Mouse (Mus musculus): ENCODE data around the gene Il13. TPM values are rescaled to one million over a fixed set of nuclear protein-coding genes. Genes with fewer than 3 reads are reported as not detected.
A peak's percentile ranks its signal among the peaks of the same experiment; 100 is the strongest.

Il13 gene
- polyA plus RNA-seq, 1 experiment, result 0.41 TPM

- WGBS, result 76% methylated on average over 14 of the region's 14 CpGs
- TF ChIP-seq POLR2A (IDR thresholded peaks at IDR 0.05; ENCODE audit: low read depth, low read length), result no peak
- peak; percentile 11; the same call in 1 of the 2 replicates for TF ChIP-seq CTCF (IDR thresholded peaks at IDR 0.05; ENCODE audit: extremely low read depth, insufficient read length, insufficient replicate concordance, low read depth, low read length)
- H3K4me1 ChIP-seq (ENCODE audit: control insufficient read depth, insufficient read depth, insufficient read length, low read length), result peaks cover 5% of the 10 kb centered on the region; the same call in 1 of the 2 replicates
- H3K4me3 ChIP-seq (ENCODE audit: low read depth, low read length), result no peak overlapping the region
- no peak overlapping the region for H3K27ac ChIP-seq (ENCODE audit: insufficient read depth, low read depth, low read length)
- peaks cover 11% of the 10 kb centered on the region for H3K27me3 ChIP-seq (ENCODE audit: control insufficient read depth, insufficient read depth, low read length)
- no peaks in the 10 kb centered on the region for H3K36me3 ChIP-seq (ENCODE audit: control insufficient read depth, insufficient read depth, low read length)
Observed at GRCm38 (mm10) chr11:53632122-53632733, 2.3 kb downstream of the Il13 start.

DNA sequence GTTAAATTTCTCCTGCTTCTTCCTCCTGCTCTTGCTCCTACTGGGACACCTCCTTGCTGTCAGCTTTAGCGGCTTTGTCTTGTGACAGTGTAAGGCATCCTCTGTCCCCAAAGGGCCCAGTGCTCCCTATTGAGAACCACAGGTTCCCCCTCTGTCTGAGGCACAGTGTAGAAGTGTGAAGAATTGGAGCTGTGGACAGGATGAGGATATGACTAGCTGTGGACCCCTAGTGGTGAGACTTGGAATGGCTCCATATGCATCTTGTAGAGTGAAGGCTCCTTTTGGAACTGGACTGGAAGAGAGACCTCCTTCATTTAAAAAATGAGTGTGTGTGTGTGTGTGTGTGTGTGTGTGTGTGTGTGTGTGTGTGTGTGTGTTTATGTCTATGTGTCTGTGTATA lies 6.6 kb downstream of the Il13 start:
- no peak overlapping the region for H3K4me3 ChIP-seq (ENCODE audit: low read depth, low read length)
- no peaks in the 10 kb centered on the region for H3K27me3 ChIP-seq (ENCODE audit: control insufficient read depth, insufficient read depth, low read length)
- no peak for TF ChIP-seq POLR2A (IDR thresholded peaks at IDR 0.05; ENCODE audit: low read depth, low read length)
- TF ChIP-seq CTCF (IDR thresholded peaks at IDR 0.05; ENCODE audit: extremely low read depth, insufficient read length, insufficient replicate concordance, low read depth, low read length), result peak; percentile 47; the same call in 1 of the 2 replicates
- H3K27ac ChIP-seq (ENCODE audit: insufficient read depth, low read depth, low read length), result no peak overlapping the region
- WGBS, result 20% methylated on average over 1 of the region's 1 CpGs
- no peaks in the 10 kb centered on the region for H3K36me3 ChIP-seq (ENCODE audit: control insufficient read depth, insufficient read depth, low read length)
- no peaks in the 10 kb centered on the region for H3K4me1 ChIP-seq (ENCODE audit: control insufficient read depth, insufficient read depth, insufficient read length, low read length)

DNA sequence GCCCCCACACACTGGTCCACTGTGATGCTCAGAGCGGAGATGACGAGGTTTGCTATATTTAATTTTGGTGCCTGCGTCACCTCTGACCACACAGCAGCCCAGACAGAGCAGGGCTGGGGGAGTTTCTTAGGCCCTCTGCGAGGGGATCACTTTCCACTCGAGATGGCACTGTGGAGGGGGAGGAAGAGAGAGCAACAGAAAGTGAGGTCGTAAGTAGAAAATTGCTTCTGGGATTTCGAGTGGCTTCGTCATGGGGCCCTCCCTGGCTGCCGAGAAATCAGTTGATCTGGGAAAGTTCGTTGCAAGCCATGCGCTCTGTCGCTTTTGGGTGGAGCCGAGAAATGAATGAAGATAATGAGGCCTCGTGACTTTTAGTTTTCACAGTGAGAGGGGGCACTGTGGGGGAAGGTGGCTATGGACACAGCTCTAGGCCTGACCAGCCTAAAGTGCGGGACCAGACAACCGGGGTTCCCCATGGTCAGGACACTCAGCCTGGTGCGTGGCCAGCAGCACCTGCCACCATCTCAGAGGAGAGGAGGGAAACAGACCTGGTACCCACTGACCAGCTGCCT lies 7.6 kb downstream of the Il13 start:
- no peak overlapping the region for H3K4me3 ChIP-seq (ENCODE audit: low read depth, low read length)
- TF ChIP-seq POLR2A (IDR thresholded peaks at IDR 0.05; ENCODE audit: low read depth, low read length) (no peak), CTCF (IDR thresholded peaks at IDR 0.05; ENCODE audit: extremely low read depth, insufficient read length, insufficient replicate concordance, low read depth, low read length) (no peak)
- 61% methylated on average over 17 of the region's 17 CpGs for WGBS
- H3K27me3 ChIP-seq (ENCODE audit: control insufficient read depth, insufficient read depth, low read length), result no peaks in the 10 kb centered on the region
- H3K4me1 ChIP-seq (ENCODE audit: control insufficient read depth, insufficient read depth, insufficient read length, low read length), result no peaks in the 10 kb centered on the region
- no peaks in the 10 kb centered on the region for H3K36me3 ChIP-seq (ENCODE audit: control insufficient read depth, insufficient read depth, low read length)
- H3K27ac ChIP-seq (ENCODE audit: insufficient read depth, low read depth, low read length), result no peak overlapping the region

DNA sequence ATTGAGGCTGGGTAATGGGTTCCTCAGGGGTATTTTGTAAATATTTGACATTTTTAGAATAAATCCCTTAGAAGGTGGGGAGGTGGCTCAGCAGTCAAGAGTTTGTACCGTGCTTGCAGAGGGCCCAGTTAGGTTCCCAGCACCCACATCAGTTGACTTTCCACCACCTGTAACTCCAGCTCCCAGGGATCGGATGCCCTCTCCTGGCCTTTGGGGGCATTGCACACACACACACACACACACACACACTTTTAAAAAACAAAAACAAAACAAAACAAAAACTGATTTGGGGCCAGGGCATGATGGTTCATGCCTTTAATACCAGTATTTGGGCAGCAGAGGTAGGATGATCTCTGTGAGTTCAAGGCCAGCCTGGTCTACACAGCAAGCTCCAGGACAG lies 10.4 kb downstream of the Il13 start:
- Histone ChIP-seq H3K27ac (ENCODE audit: insufficient read depth, low read depth, low read length) (no peak overlapping the region), H3K36me3 (ENCODE audit: control insufficient read depth, insufficient read depth, low read length) (no peaks in the 10 kb centered on the region), H3K4me3 (ENCODE audit: low read depth, low read length) (no peak overlapping the region), H3K27me3 (ENCODE audit: control insufficient read depth, insufficient read depth, low read length) (no peaks in the 10 kb centered on the region), H3K4me1 (ENCODE audit: control insufficient read depth, insufficient read depth, insufficient read length, low read length) (no peaks in the 10 kb centered on the region)
- WGBS, result 98% methylated on average over 2 of the region's 2 CpGs
- peak; percentile 20; the same call in 1 of the 2 replicates for TF ChIP-seq CTCF (IDR thresholded peaks at IDR 0.05; ENCODE audit: extremely low read depth, insufficient read length, insufficient replicate concordance, low read depth, low read length)
- no peak for TF ChIP-seq POLR2A (IDR thresholded peaks at IDR 0.05; ENCODE audit: low read depth, low read length)

GRCm38 (mm10) chr11:53623573-53623972 lies 10.9 kb downstream of the Il13 start:
- no peaks in the 10 kb centered on the region for H3K4me1 ChIP-seq (ENCODE audit: control insufficient read depth, insufficient read depth, insufficient read length, low read length)
- WGBS, result 77% methylated on average over 9 of the region's 9 CpGs
- no peak overlapping the region for H3K4me3 ChIP-seq (ENCODE audit: low read depth, low read length)
- no peak overlapping the region for H3K27ac ChIP-seq (ENCODE audit: insufficient read depth, low read depth, low read length)
- H3K36me3 ChIP-seq (ENCODE audit: control insufficient read depth, insufficient read depth, low read length), result no peaks in the 10 kb centered on the region
- H3K27me3 ChIP-seq (ENCODE audit: control insufficient read depth, insufficient read depth, low read length), result no peaks in the 10 kb centered on the region
- TF ChIP-seq CTCF (IDR thresholded peaks at IDR 0.05; ENCODE audit: extremely low read depth, insufficient read length, insufficient replicate concordance, low read depth, low read length), result no peak

DNA sequence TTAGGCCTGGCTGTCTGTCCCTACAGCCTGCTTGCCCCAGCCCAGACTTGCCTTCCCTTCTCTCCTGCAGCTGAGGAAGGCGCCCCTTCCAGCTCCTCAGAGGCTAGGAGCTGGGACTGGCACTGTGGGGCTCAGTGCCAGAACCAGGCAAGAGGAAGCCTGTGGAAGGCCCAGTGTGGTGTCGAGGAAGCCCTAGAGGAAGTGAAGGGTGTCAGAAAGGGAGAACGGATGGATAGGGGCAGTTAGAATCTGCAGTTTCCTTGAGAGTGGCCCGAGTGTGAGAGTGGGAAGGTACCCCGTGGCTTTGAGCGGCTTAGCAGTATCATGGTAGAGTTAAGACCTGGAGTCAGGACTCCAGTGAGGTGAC lies 12.1 kb downstream of the Il13 start:
- Histone ChIP-seq H3K36me3 (ENCODE audit: control insufficient read depth, insufficient read depth, low read length) (no peaks in the 10 kb centered on the region), H3K27ac (ENCODE audit: insufficient read depth, low read depth, low read length) (no peak overlapping the region), H3K27me3 (ENCODE audit: control insufficient read depth, insufficient read depth, low read length) (no peaks in the 10 kb centered on the region), H3K4me1 (ENCODE audit: control insufficient read depth, insufficient read depth, insufficient read length, low read length) (no peaks in the 10 kb centered on the region), H3K4me3 (ENCODE audit: low read depth, low read length) (no peak overlapping the region)
- 70% methylated on average over 6 of the region's 6 CpGs for WGBS
- no peak for TF ChIP-seq POLR2A (IDR thresholded peaks at IDR 0.05; ENCODE audit: low read depth, low read length)
- no peak for TF ChIP-seq CTCF (IDR thresholded peaks at IDR 0.05; ENCODE audit: extremely low read depth, insufficient read length, insufficient replicate concordance, low read depth, low read length)

- Histone ChIP-seq H3K27me3 (ENCODE audit: control insufficient read depth, insufficient read depth, low read length) (no peaks in the 10 kb centered on the region), H3K4me3 (ENCODE audit: low read depth, low read length) (no peak overlapping the region), H3K27ac (ENCODE audit: insufficient read depth, low read depth, low read length) (no peak overlapping the region), H3K36me3 (ENCODE audit: control insufficient read depth, insufficient read depth, low read length) (no peaks in the 10 kb centered on the region), H3K4me1 (ENCODE audit: control insufficient read depth, insufficient read depth, insufficient read length, low read length) (no peaks in the 10 kb centered on the region)
- 76% methylated on average over 11 of the region's 11 CpGs for WGBS
- TF ChIP-seq CTCF (IDR thresholded peaks at IDR 0.05; ENCODE audit: extremely low read depth, insufficient read length, insufficient replicate concordance, low read depth, low read length), result no peak
- no peak for TF ChIP-seq POLR2A (IDR thresholded peaks at IDR 0.05; ENCODE audit: low read depth, low read length)
Observed at GRCm38 (mm10) chr11:53621582-53622439, 12.7 kb downstream of the Il13 start.
